Mouse (Mus musculus) midbrain, embryonic 14.5 days (tissue): ENCODE measurements around the gene Hspa1a. TPM values are rescaled to one million over a fixed set of nuclear protein-coding genes. Genes with fewer than 3 reads are reported as not detected.
"Not testable (repeated sequence)": the region's sequence is repeated elsewhere in the genome, so short reads cannot be mapped to it uniquely, and the experiment has no call there.

Experiments used
- ATAC-seq: fragments of 200-750 bp; cut with Nextera tagmentation; 2 replicates; pipeline ENCODE4 v1.8.0; 2017; ENCODE audit warnings: moderate number of reproducible peaks, moderate library complexity; ENCODE audit not compliant: low FRiP score, low TSS enrichment
- DNase-seq: peaks from one replicate; pipeline ENCODE4 v3.0.0-alpha.2; 2015
- H3K27ac ChIP-seq: fragments of 300-500 bp; sonication (generic); replicated peaks from 2 replicates; pipeline ENCODE4 v1.5.1; 2014; ENCODE audit warnings: mild to moderate bottlenecking, low read depth, low read length, moderate library complexity
- H3K27me3 ChIP-seq: fragments of 300-500 bp; sonication (generic); 2 replicates; pipeline ENCODE4 v1.6.1; 2014; ENCODE audit warnings: low read length, control low read depth, mixed read lengths; ENCODE audit not compliant: control insufficient read depth, insufficient read depth
- H3K36me3 ChIP-seq: fragments of 300-500 bp; sonication (generic); 2 replicates; pipeline ENCODE4 v1.6.1; 2014; ENCODE audit warnings: low read length, control low read depth; ENCODE audit not compliant: control insufficient read depth, insufficient read depth
- H3K4me1 ChIP-seq: fragments of 300-500 bp; sonication (generic); 2 replicates; pipeline ENCODE4 v1.6.1; 2014; ENCODE audit warnings: mild to moderate bottlenecking, antibody characterized with exemption, low read length, control low read depth; ENCODE audit not compliant: control insufficient read depth, insufficient read depth
- H3K4me2 ChIP-seq: fragments of 300-500 bp; sonication (generic); 2 replicates; pipeline ENCODE4 v1.6.1; 2014; ENCODE audit warnings: mild to moderate bottlenecking, low read length, moderate library complexity
- H3K4me3 ChIP-seq: fragments of 300-500 bp; sonication (generic); replicated peaks from 2 replicates; pipeline ENCODE4 v1.5.1; 2014; ENCODE audit warnings: low read depth, low read length
- H3K9ac ChIP-seq: fragments of 300-500 bp; sonication (generic); replicated peaks from 2 replicates; pipeline ENCODE4 v1.6.1; 2014; ENCODE audit warnings: mild to moderate bottlenecking, low read length, moderate library complexity
- H3K9me3 ChIP-seq: fragments of 300-500 bp; sonication (generic); 2 replicates; pipeline ENCODE4 v1.6.1; 2016; ENCODE audit warnings: low read length, control low read depth, mixed read lengths; ENCODE audit not compliant: control insufficient read depth
- WGBS: fragments of 180-500 bp; shearing (Covaris S2); extraction: QIAGEN DNeasy Blood & Tissue Kit; methylation state at CpG from one replicate; pipeline ENCODE4 v1.1.7; 2014; 5-methylcytosine and 5-hydroxymethylcytosine counted together
- polyA plus RNA-seq: library from polyadenylated mRNA; unstranded; fragments of >200 nt; fragmentation: Nextera tagmentation; extraction: Ambion mirVana; gene quantifications from 2 replicates; pipeline ENCODE4 v1.2.1, GENCODE M21; 2014

The Hspa1a gene
- polyA plus RNA-seq, 1 experiment from 2014 or later, result 5.6 TPM

DNA sequence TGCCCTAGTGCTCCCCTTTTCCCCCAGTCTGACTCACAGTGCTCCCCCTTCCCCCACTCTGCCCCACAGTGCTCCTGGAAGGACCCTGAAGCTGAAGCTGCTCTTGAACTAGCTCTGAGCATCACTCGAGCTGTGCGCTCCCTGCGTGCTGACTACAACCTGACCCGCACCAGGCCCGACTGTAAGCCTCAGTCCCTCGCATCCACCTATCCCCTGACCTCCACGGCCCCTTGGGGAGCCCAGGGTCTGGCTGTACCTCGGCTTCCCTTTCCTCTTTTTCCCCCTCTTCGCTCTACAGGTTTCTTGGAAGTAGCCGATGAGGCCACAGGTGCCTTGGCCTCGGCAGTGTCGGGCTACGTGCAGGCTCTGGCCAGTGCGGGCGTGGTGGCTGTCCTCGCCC lies 43.3 kb upstream of the Hspa1a start:
- Histone ChIP-seq H3K4me1 (no peaks in the 10 kb centered on the region), H3K4me2 (no peak overlapping the region), H3K36me3 (peaks cover 67% of the 10 kb centered on the region), H3K9ac (no peak overlapping the region), H3K9me3 (no peaks in the 10 kb centered on the region), H3K27me3 (no peaks in the 10 kb centered on the region), H3K27ac (no peak overlapping the region), H3K4me3 (no peak overlapping the region)
- ATAC-seq (no peak), DNase-seq (no peak)
- WGBS, result 93% methylated on average over 16 of the region's 16 CpGs

- Histone ChIP-seq H3K4me2 (no peak overlapping the region), H3K27me3 (no peaks in the 10 kb centered on the region), H3K27ac (no peak overlapping the region), H3K4me1 (no peaks in the 10 kb centered on the region), H3K36me3 (peaks cover 78% of the 10 kb centered on the region), H3K9me3 (no peaks in the 10 kb centered on the region), H3K9ac (no peak overlapping the region), H3K4me3 (no peak overlapping the region)
- DNase-seq (no peak), ATAC-seq (no peak)
- WGBS, result 88% methylated on average over 6 of the region's 6 CpGs
These were observed 41.3 kb upstream of the Hspa1a start for GRCm38 (mm10) chr17:35013221-35013620.

DNA sequence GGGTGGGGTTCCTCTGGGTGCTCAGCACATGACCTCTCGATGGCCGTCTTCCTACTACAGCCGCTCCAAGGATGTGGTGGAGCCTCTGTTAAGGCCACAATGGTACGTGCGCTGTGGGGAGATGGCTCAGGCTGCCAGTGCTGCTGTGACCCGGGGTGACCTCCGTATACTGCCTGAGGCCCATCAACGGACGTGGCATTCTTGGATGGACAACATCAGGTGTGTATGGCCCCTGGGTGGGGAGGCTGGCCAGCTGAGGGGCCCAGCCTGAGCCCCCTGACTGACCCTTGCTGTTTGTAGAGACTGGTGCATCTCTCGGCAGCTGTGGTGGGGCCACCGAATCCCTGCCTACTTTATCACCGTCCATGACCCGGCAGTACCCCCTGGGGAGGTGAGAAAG lies 40.5 kb upstream of the Hspa1a start:
- no peaks in the 10 kb centered on the region for H3K27me3 ChIP-seq
- no peak overlapping the region for H3K4me3 ChIP-seq
- H3K27ac ChIP-seq, result no peak overlapping the region
- no peak overlapping the region for H3K9ac ChIP-seq
- H3K4me1 ChIP-seq, result no peaks in the 10 kb centered on the region
- DNase-seq, result no peak
- no peaks in the 10 kb centered on the region for H3K9me3 ChIP-seq
- ATAC-seq, result no peak
- H3K36me3 ChIP-seq, result peaks cover 85% of the 10 kb centered on the region
- WGBS, result 93% methylated on average over 13 of the region's 13 CpGs
- no peak overlapping the region for H3K4me2 ChIP-seq

- no peak overlapping the region for H3K4me2 ChIP-seq
- peaks cover 89% of the 10 kb centered on the region for H3K36me3 ChIP-seq
- no peaks in the 10 kb centered on the region for H3K27me3 ChIP-seq
- no peak overlapping the region for H3K27ac ChIP-seq
- DNase-seq (no peak), ATAC-seq (no peak)
- no peak overlapping the region for H3K4me3 ChIP-seq
- no peaks in the 10 kb centered on the region for H3K4me1 ChIP-seq
- H3K9me3 ChIP-seq, result no peaks in the 10 kb centered on the region
- WGBS, result 91% methylated on average over 8 of the region's 8 CpGs
- H3K9ac ChIP-seq, result no peak overlapping the region
These were observed 39.5 kb upstream of the Hspa1a start for GRCm38 (mm10) chr17:35011440-35011839.

DNA sequence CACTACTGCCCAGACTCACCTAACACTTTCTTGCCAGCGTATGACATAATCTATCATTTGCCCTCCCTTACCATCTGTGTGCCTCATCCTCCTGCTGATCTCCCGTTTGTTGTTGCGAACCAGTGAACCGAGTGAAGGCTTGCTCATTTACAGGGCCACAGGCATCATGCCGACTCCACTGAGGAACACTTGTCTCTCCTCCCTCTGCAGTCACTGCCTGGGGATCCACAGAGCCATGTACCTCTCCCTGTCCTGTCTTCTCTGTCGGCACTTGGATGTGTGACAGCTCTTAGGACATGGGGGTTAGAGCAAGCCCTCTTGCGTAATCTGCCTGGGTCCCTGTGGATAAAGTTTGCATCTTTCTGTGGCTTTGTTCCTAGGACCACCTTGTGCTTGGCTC lies 37.6 kb upstream of the Hspa1a start:
- ATAC-seq (no peak), DNase-seq (no peak)
- 86% methylated on average over 7 of the region's 7 CpGs for WGBS
- H3K27me3 ChIP-seq, result no peaks in the 10 kb centered on the region
- H3K9ac ChIP-seq, result no peak overlapping the region
- H3K36me3 ChIP-seq, result peaks cover 85% of the 10 kb centered on the region
- H3K27ac ChIP-seq, result no peak overlapping the region
- H3K4me1 ChIP-seq, result no peaks in the 10 kb centered on the region
- no peaks in the 10 kb centered on the region for H3K9me3 ChIP-seq
- no peak overlapping the region for H3K4me2 ChIP-seq
- no peak overlapping the region for H3K4me3 ChIP-seq

DNA sequence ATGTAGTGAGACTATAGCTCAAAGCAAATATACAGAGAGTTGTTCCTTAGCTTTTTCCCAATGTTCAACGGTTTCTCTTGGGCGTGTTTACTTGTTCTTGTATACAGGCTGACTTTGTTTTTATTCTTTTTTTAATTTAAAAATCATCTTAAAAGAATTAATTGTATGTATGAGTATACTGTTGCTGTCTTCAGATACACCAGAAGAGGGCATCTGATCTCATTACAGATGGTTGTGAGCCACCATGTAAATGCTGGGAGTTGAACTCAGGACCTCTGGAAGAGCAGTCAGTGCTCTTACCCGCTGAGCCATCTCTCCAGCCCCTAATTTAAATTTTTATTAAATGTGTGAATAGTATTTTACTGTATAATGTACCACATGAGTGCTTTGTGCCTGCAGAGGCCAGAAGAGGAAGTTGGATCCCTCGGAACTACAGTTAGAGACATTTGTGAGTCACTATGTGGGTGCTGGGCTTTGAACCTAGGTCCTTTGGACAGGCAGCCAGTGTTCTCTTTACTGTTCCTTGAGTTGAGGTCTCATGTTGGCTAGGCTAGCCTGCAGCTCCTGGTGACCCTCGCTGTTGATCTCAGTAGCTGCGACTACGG lies 35.5 kb upstream of the Hspa1a start:
- H3K4me3 ChIP-seq, result no peak overlapping the region
- H3K4me1 ChIP-seq, result peaks cover 3% of the 10 kb centered on the region
- H3K4me2 ChIP-seq, result no peak overlapping the region
- ATAC-seq, result no peak
- H3K9me3 ChIP-seq, result no peaks in the 10 kb centered on the region
- no peak overlapping the region for H3K9ac ChIP-seq
- DNase-seq, result no peak
- H3K36me3 ChIP-seq, result peaks cover 70% of the 10 kb centered on the region
- H3K27me3 ChIP-seq, result no peaks in the 10 kb centered on the region
- 96% methylated on average over 7 of the region's 7 CpGs for WGBS
- H3K27ac ChIP-seq, result no peak overlapping the region

DNA sequence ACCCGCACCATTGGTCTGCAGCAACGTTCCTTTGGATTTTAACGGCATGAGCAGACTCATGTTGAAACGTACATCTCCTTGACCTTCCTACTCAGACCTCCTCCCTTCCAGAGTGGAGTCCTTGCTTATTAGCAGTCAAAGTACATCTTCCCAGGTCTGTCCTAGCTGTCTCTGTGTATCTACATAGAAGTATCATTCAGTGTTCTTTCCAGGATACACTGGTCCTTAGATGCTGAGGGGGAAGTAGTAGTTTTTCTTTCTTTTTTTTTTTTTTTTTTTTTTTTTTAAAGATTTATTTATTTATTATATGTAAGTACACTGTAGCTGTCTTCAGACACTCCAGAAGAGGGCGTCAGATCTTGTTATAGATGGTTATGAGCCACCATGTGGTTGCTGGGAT lies 33.9 kb upstream of the Hspa1a start:
- not testable (repeated sequence) for ATAC-seq, H3K4me3 ChIP-seq, H3K4me2 ChIP-seq, H3K27me3 ChIP-seq, H3K9ac ChIP-seq, DNase-seq, H3K9me3 ChIP-seq, H3K27ac ChIP-seq
- WGBS, result 93% methylated on average over 4 of the region's 5 CpGs
- peaks cover 11% of the 10 kb centered on the region for H3K4me1 ChIP-seq
- H3K36me3 ChIP-seq, result peaks cover 55% of the 10 kb centered on the region

DNA sequence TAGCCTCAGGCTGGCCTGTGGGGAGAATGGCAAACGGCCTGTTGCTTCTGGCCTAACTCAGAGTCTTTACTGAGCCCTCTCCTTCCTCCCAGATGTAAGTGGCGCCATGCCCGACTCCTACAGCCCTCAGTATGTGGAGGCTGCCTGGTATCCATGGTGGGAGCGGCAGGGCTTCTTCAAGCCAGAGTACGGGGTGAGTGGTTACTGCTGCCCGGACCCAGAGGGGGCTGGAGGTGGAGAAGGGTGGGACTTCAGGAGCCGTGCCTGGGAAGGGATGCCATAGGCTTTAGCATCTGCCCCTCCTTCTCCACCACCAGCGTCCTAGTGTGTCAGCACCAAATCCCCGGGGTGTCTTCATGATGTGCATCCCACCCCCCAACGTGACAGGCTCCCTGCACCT lies 33.2 kb upstream of the Hspa1a start:
- H3K4me2 ChIP-seq, result no peak overlapping the region
- WGBS, result 96% methylated on average over 10 of the region's 10 CpGs
- peaks cover 47% of the 10 kb centered on the region for H3K36me3 ChIP-seq
- H3K27ac ChIP-seq, result no peak overlapping the region
- no peak overlapping the region for H3K9ac ChIP-seq
- no peaks in the 10 kb centered on the region for H3K9me3 ChIP-seq
- DNase-seq, result no peak
- ATAC-seq, result no peak
- H3K27me3 ChIP-seq, result no peaks in the 10 kb centered on the region
- H3K4me3 ChIP-seq, result no peak overlapping the region
- peaks cover 11% of the 10 kb centered on the region for H3K4me1 ChIP-seq

DNA sequence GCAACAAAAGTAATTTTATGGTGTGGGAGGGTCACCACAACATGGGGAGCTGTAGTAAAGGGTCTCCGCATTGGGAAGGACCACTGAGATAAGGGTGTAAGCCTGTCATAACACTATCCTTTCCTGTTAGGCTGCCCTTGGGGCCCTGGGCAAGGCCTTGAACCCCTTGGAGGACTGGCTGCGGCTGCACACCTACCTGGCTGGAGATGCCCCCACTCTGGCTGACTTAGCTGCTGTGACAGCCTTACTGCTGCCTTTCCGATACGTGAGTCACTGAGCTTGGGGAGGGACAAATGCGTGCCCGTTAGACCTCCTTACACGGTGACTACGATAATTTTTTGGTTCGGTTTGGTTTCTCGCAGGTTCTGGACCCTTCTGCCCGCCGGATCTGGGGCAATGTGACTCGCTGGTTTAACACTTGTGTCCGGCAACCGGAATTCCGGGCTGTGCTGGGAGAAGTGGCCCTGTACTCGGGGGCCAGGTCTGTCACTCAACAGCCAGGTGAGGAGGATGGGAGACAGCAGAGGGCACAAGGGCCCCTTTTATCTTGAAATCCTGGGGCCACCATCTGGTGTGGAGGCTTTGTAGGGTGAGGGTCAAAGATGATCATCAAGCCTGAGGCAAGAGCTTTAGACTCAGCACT lies 32.2 kb upstream of the Hspa1a start:
- Histone ChIP-seq H3K4me2 (no peak overlapping the region), H3K27me3 (no peaks in the 10 kb centered on the region), H3K9ac (no peak overlapping the region), H3K9me3 (no peaks in the 10 kb centered on the region), H3K4me1 (peaks cover 11% of the 10 kb centered on the region), H3K36me3 (peaks cover 42% of the 10 kb centered on the region), H3K27ac (no peak overlapping the region), H3K4me3 (no peak overlapping the region)
- 97% methylated on average over 17 of the region's 17 CpGs for WGBS
- DNase-seq (no peak), ATAC-seq (no peak)
